Mouse (Mus musculus): Measurements from ENCODE around the gene Sparcl1.

Gene Sparcl1

DNA sequence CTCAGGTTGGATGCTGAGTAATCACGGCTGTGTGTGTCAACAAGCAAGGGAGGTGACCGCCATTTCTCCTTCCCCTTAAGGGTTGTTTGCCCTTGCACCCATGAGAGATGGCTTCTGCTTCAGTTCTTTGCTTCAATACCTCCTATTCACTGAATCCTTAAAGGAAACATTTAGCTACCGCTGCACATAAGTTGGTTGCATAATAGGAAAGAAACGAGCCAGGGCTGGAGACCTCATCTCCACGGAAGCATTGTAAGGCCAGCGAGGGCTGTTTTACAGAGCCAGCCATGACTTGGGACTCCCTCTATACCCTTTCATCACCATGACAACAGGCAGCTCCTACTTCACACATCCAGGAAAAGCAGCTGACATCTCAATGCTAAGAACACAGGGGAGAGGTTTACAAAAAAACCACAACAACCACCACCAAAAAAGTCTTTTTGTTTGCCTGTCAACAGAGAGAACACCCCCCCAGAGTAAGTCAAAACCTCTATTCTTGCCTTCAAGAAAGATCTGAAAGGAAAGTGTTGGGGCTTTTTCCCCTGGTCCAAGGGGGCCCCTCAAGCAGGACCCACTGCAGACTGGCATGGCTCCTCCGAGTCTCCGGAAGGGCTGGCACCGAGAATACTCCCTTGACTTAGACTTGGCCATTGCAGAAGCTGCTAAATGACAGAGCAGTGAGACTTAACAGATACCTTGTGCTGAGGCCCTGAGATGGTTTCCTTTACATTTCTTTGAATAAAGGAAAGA, 3.2 kb downstream of the Sparcl1 start:
- in situ Hi-C loops (cut with MboI, MseI) = no loop called here

GRCm38 (mm10) chr5:104109516-104109915, 4.0 kb downstream of the Sparcl1 start:
- in situ Hi-C loops (cut with MboI, MseI) = no loop called here

GRCm38 (mm10) chr5:104108879-104109369, 4.6 kb downstream of the Sparcl1 start:
- in situ Hi-C loops (cut with MboI, MseI) = no loop called here

- in situ Hi-C loops (cut with MboI, MseI) = no loop called here
These were observed 5.2 kb downstream of the Sparcl1 start for GRCm38 (mm10) chr5:104108127-104108875.

- in situ Hi-C loops (cut with MboI, MseI) = no loop called here
These were observed 9.4 kb downstream of the Sparcl1 start for GRCm38 (mm10) chr5:104104111-104104510.

GRCm38 (mm10) chr5:104103171-104103570, 10.4 kb downstream of the Sparcl1 start:
- in situ Hi-C loops (cut with MboI, MseI) = no loop called here

DNA sequence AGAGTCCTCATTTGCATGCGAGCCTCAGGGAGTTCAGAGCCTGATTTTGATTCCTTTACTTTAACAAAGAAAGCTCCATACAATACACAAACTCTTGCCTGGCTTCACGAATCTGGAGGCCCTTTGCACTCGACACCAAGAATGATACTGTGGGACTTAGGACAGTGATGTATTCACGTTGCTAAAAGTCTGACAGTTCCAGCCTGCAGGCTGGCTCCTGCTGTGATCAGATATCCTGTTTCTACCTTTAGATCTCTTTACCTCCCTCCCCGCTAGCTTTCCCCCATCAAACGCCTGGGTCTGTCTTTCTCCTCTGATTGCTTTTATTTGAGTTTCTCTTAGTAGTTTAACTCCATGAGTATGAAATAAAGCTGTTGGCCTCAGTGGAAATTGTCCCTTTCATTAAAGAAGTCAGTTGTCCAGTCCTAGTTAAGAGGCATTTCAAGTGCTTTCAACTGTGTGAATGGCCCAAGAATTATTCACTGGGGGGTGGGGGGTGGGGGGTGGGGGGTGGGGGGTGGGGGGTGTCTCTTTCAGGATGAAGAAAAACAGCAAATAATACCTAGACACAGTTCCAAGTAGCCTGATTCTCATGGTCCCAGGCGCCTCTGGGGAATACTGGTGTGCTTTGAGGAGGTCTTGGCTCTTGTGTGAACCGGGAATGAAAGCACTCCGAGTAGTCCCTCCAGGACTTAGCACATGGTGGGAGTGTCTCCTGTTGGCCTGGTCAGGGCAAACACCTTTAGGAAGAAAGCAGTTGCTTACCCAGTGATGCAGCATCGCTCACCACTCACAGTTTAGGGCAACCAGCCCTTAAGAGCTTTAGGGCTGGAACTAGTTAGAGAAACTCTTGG, 11.6 kb downstream of the Sparcl1 start:
- in situ Hi-C loops (cut with MboI, MseI) = no loop called here

DNA sequence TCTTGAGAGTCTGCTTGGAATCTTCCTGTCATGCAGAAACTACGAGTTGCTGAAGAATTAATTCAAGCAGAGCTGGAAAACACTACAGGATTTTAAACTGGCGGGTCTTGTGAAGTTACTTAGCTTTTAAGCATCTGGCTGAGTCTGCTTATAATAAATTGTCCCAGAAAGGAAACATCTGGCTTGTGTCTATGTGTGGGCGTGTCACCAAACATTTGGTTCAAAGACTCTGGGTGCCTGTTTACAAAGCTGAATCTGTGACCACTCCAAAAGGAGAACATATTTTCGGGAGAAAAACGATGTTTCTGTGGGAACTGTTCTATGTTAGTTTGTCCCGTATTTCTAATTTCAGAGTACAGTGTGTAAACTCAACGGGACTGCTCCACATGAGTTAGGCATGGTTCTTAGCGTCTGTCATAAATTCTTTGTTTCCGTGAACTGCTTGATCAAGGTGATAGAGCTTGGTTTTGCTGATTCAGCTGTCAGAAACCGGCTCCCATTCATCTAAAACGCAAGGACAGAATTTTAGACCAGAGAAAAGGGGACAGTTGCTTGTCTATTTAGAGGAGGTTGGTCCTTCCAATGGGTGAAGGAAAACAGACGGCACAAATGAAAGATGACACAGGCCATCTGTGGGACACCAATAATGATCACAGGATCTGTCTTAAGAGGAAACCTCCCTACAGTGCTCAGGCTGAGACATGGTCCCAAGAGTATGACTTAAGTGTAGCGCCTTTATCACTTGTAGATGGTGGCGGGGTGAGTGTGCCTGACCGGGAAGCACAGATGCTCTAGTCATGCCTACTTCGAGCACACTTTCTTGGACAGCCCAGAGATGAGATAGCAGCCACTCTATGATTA, 17.2 kb downstream of the Sparcl1 start:
- in situ Hi-C loops (cut with MboI, MseI) = no loop called here

- in situ Hi-C loops (cut with MboI, MseI) = no loop called here
These were observed 18.0 kb downstream of the Sparcl1 start for GRCm38 (mm10) chr5:104095416-104096077.

DNA sequence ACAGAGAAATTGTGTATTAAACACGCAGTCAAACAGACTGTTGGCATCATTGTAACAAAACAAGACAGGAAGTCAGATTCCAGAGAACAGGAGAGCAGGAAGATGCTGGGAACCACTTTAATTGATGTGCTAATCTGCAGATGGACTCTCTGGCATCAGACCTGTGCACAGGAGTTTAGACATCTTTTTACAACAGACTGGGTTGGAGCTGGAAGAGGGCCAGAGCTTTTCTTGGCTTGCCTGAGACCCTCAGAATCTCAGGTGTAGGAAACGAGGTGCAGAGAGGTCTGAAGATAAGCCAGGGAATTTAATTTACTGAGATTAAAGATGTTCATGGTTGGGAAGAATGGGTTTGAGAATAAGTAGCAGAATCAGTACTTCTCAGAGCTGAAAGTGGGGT, 23.8 kb downstream of the Sparcl1 start:
- in situ Hi-C loops (cut with MboI, MseI) = no loop called here

DNA sequence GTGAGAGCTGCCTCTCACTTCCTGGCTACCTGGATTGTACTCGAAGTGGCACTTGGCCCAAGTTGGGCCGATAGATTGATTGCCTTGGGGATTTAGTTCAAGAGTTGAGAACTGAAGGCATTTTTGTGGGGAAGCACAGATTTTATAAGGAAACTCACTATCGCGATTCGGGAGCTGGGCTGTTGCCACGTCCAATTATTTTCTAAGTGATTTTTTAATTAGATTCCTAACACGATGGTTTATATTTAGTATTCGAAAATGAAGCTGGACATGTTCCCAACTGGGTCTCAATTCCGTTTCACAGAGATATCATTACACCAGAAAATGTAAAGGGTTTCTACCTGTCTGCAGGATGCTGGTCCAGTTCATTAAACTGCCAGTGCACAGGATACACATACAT, 28.2 kb downstream of the Sparcl1 start:
- in situ Hi-C loops (cut with MboI, MseI) = no loop called here

- in situ Hi-C loops (cut with MboI, MseI) = no loop called here
These were observed 32.8 kb downstream of the Sparcl1 start for GRCm38 (mm10) chr5:104080736-104081135.

DNA sequence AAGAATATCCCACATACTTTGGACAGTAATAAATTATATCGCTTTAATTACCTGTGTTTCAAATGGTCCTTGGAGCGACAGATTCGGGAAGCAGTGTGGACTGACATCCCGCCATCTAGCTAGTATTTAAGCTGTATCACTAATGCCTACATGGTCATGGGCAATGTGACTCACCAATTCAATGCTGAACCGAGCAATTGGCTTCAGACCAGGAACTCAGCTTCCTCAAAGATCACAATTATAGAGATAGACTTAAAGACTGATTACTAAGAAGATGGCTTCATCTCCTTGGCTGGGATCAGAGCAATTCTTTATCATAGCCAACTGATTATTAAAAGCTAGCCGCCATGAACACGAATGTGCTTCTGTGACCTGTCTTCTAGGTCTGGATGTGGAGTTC, 36.0 kb downstream of the Sparcl1 start, which contains the start of gene Gm17660:
Gene Gm17660 (minus strand): TSS at position 101 of the 400 bp plus-strand sequence.
- in situ Hi-C loops (cut with MboI, MseI) = loop anchor here in 1 of 2 experiments (5.0 kb wide), 1 partner anchor 255 kb away; no protein-coding TSS in a partner anchor

GRCm38 (mm10) chr5:104076361-104076760, 37.2 kb downstream of the Sparcl1 start:
- in situ Hi-C loops (cut with MboI, MseI) = loop anchor here in 1 of 2 experiments (5.0 kb wide), 1 partner anchor 256 kb away; no protein-coding TSS in a partner anchor

GRCm38 (mm10) chr5:104074388-104074787, 39.1 kb downstream of the Sparcl1 start:
- in situ Hi-C loops (cut with MboI, MseI) = no loop called here

- in situ Hi-C loops (cut with MboI, MseI) = no loop called here
These were observed 39.9 kb downstream of the Sparcl1 start for GRCm38 (mm10) chr5:104073602-104074001.

GRCm38 (mm10) chr5:104072272-104072886, 41.2 kb downstream of the Sparcl1 start:
- in situ Hi-C loops (cut with MboI, MseI) = no loop called here

DNA sequence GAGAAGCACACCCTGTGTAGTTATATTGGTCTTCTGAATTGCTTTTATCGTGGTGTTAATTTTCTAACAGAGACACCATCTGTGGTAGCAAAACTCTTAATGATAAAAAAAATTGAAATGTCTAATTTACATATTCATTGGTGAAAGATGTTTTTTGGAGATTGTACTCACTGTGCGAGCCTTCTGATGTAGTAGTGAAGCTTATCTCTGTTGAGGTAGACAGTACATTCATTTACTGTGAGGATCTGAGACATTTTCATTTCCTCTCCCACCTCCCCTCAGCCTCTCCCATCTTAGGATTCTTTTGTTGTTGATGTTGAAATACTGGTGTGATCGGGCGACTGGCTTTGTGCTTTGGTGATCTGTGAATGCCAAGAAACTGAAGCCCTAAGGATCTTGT, 42.5 kb downstream of the Sparcl1 start:
- in situ Hi-C loops (cut with MboI, MseI) = no loop called here

DNA sequence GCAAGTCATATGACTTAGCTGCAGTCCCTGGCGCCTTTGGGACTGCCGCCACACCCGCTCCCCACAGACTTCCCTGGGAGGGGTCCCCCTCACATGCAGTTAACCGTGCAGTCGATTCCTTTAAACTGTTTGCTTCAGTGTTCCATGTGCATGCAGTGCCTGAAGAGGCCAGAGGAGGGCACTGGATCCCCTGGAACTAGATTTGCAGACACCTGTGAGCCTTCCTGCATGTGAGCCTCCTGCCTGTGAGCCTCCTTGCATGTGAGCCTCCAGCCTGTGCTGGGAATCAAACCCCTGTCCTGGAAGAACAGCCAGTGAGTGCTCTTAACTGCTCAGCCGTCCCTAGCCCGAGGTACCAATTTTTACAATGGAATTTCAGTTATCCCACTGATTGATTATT, 44.8 kb downstream of the Sparcl1 start:
- in situ Hi-C loops (cut with MboI, MseI) = no loop called here
